Mouse (Mus musculus): ENCODE measurements at regions not wholly inside any gene's neighbourhood (a gene's known extent, or its start where the extent isn't known, plus 50 kb on each side); places are given as distances from the start of the nearest gene placed in this dataset.

DNA sequence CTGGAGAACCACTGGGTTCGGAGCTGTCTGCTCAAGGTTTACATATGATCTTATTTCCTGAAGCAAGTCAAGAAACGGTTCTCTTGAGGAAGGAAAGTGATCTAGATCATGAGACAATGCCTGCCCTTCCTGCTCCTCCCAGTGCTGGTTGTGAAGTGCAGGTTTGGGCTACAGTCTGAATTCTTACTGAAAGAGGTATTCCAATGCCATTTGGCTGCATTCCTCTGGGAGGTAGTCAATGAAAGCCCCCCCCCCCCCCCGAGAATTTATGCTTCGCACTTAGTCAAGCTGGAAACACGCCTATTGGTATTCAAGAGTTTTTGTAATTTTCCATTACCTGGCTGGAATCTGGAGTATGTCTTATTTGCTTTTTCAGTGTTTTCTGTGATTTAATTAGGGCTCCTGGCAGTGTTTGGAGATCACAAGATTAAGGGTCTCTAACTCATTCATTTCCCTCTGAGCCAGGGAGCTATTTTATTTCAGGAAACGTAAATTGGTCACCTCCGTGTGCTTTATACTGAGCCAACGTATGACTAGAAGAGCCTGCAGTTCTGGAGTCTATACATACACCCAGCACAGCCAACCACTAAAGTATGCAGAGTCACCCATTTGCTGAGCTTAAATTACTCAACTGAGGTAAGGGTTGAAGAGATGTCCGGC is 84.7 kb upstream of the Ranbp3l start:
- H3K9ac ChIP-seq (ENCODE audit: low read depth, low read length): no peak overlapping the region
- no peaks in the 10 kb centered on the region for H3K9me3 ChIP-seq (ENCODE audit: control insufficient read depth)
- no peak overlapping the region for H3K27ac ChIP-seq (ENCODE audit: low read depth, low read length)
- ATAC-seq: no peak
- TF ChIP-seq CTCF (IDR thresholded peaks at IDR 0.05; ENCODE audit: low read depth): no peak
- no peaks in the 10 kb centered on the region for H3K27me3 ChIP-seq (replicated peaks; ENCODE audit: control insufficient read depth, insufficient read depth, low read length)
- H3K4me1 ChIP-seq (replicated peaks; ENCODE audit: control insufficient read depth, insufficient read depth, low read length): no peaks in the 10 kb centered on the region
- H3K4me2 ChIP-seq (replicated peaks; ENCODE audit: low read depth): no peak overlapping the region
- no peaks in the 10 kb centered on the region for H3K36me3 ChIP-seq (ENCODE audit: control insufficient read depth, insufficient read depth)
- H3K4me3 ChIP-seq (ENCODE audit: low read depth, low read length): no peak overlapping the region
- 72% methylated on average over 9 of the region's 9 CpGs for WGBS

GRCm38 (mm10) chr15:8874884-8875493 is 92.8 kb upstream of the Ranbp3l start:
- H3K9ac ChIP-seq (ENCODE audit: low read depth, low read length): no peak overlapping the region
- no peaks in the 10 kb centered on the region for H3K27me3 ChIP-seq (replicated peaks; ENCODE audit: control insufficient read depth, insufficient read depth, low read length)
- H3K27ac ChIP-seq (ENCODE audit: low read depth, low read length): no peak overlapping the region
- no peak overlapping the region for H3K4me3 ChIP-seq (ENCODE audit: low read depth, low read length)
- no peak for ATAC-seq
- 84% methylated on average over 9 of the region's 9 CpGs for WGBS
- no peak for TF ChIP-seq CTCF (IDR thresholded peaks at IDR 0.05; ENCODE audit: low read depth)
- no peaks in the 10 kb centered on the region for H3K4me1 ChIP-seq (replicated peaks; ENCODE audit: control insufficient read depth, insufficient read depth, low read length)
- no peaks in the 10 kb centered on the region for H3K36me3 ChIP-seq (ENCODE audit: control insufficient read depth, insufficient read depth)
- no peaks in the 10 kb centered on the region for H3K9me3 ChIP-seq (ENCODE audit: control insufficient read depth)
- no peak overlapping the region for H3K4me2 ChIP-seq (replicated peaks; ENCODE audit: low read depth)

DNA sequence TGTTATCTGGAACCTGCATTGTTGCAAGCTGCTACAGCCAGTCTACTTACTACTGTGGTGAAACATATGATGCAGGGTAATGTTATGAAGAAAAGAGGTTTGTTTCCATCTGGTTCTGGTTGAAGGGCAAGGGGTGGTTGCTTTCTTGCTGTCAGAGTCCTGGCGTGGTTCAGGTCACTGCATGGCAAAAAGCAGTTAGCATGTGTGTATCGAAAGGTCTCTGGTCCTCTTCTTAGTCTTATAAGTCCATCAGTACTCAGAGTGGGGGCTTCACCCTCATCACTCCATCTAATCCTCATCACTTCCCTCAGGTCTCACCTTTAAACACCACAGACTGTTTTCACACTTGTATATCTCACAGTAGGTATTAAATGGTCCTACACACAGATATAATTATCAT is 99.7 kb upstream of the Ranbp3l start:
- Histone ChIP-seq H3K4me2 (replicated peaks; ENCODE audit: low read depth) (no peak overlapping the region), H3K4me3 (ENCODE audit: low read depth, low read length) (no peak overlapping the region), H3K4me1 (replicated peaks; ENCODE audit: control insufficient read depth, insufficient read depth, low read length) (no peaks in the 10 kb centered on the region), H3K27me3 (replicated peaks; ENCODE audit: control insufficient read depth, insufficient read depth, low read length) (no peaks in the 10 kb centered on the region), H3K9ac (ENCODE audit: low read depth, low read length) (no peak overlapping the region), H3K36me3 (ENCODE audit: control insufficient read depth, insufficient read depth) (no peaks in the 10 kb centered on the region), H3K9me3 (ENCODE audit: control insufficient read depth) (no peaks in the 10 kb centered on the region), H3K27ac (ENCODE audit: low read depth, low read length) (no peak overlapping the region)
- 85% methylated on average over 2 of the region's 2 CpGs for WGBS
- no peak for ATAC-seq
- no peak for TF ChIP-seq CTCF (IDR thresholded peaks at IDR 0.05; ENCODE audit: low read depth)

GRCm38 (mm10) chr15:8867160-8867891 is 100.4 kb upstream of the Ranbp3l start:
- Histone ChIP-seq H3K9me3 (ENCODE audit: control insufficient read depth) (no peaks in the 10 kb centered on the region), H3K4me3 (ENCODE audit: low read depth, low read length) (no peak overlapping the region), H3K4me1 (replicated peaks; ENCODE audit: control insufficient read depth, insufficient read depth, low read length) (no peaks in the 10 kb centered on the region), H3K9ac (ENCODE audit: low read depth, low read length) (no peak overlapping the region), H3K4me2 (replicated peaks; ENCODE audit: low read depth) (no peak overlapping the region), H3K27me3 (replicated peaks; ENCODE audit: control insufficient read depth, insufficient read depth, low read length) (no peaks in the 10 kb centered on the region), H3K27ac (ENCODE audit: low read depth, low read length) (no peak overlapping the region), H3K36me3 (ENCODE audit: control insufficient read depth, insufficient read depth) (no peaks in the 10 kb centered on the region)
- no peak for TF ChIP-seq CTCF (IDR thresholded peaks at IDR 0.05; ENCODE audit: low read depth)
- 38% methylated on average over 7 of the region's 7 CpGs for WGBS
- no peak for ATAC-seq

DNA sequence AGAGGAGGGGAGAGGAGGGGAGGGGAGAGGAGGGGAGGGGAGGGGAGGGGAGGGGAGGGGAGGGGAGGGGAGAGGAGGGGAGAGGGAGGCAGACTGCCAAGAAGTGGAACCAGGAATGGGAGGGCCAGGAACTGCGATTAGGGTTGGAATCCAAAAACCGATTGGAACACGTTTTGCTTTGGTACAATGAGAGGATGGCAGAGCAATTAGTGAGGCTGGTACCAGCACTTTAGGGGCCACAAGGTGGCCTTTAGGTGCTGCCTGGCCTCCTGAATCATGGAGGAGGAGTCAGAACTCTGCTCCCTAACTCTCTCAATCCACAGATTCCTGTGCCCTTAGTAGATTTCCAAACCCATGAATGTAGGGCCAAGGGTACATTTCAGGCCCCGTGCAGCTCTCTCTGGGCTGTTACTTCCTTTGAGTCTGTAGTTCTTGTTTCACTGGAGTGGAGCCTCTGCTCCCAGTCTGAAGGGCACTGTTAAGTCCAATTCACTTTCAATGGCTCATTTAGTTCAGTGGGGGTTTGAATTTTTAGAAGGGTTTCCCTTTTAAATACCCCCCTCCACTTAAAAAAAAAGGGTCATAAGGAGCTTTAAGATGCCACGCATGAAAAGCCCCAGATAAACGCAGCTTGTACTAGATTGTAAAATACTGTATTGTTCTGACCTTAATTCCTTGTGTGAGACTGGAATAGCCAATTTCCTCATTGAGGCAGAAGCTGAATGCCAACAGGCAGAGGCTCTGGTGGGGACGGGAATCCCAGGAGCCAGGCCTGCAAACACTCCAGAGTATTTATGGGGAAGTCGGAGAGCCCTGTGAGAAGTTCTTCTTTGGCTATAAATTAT is 102.4 kb upstream of the Ranbp3l start:
- Histone ChIP-seq H3K36me3 (ENCODE audit: control insufficient read depth, insufficient read depth) (no peaks in the 10 kb centered on the region), H3K27ac (ENCODE audit: low read depth, low read length) (no peak overlapping the region), H3K9ac (ENCODE audit: low read depth, low read length) (no peak overlapping the region), H3K27me3 (replicated peaks; ENCODE audit: control insufficient read depth, insufficient read depth, low read length) (no peaks in the 10 kb centered on the region), H3K4me2 (replicated peaks; ENCODE audit: low read depth) (no peak overlapping the region), H3K4me1 (replicated peaks; ENCODE audit: control insufficient read depth, insufficient read depth, low read length) (no peaks in the 10 kb centered on the region), H3K4me3 (ENCODE audit: low read depth, low read length) (no peak overlapping the region), H3K9me3 (ENCODE audit: control insufficient read depth) (no peaks in the 10 kb centered on the region)
- WGBS: 78% methylated on average over 8 of the region's 8 CpGs
- ATAC-seq: no peak
- TF ChIP-seq CTCF (IDR thresholded peaks at IDR 0.05; ENCODE audit: low read depth): no peak

Measured in intestine, postnatal 0 days (tissue).